Mouse (Mus musculus) hindbrain, embryonic 13.5 days (tissue): ENCODE data around the gene Atp1a1. TPM values are rescaled to one million over a fixed set of nuclear protein-coding genes. Genes with fewer than 3 reads are reported as not detected.
A peak's percentile ranks its signal among the peaks of the same experiment; 100 is the strongest.

Experiments
- ATAC-seq: fragments of 200-750 bp; cut with Nextera tagmentation; 2 replicates; pipeline ENCODE4 v1.8.0; 2017; ENCODE audit warnings: moderate TSS enrichment; ENCODE audit not compliant: low FRiP score
- H3K27ac ChIP-seq: fragments of 300-500 bp; sonication (generic); 2 replicates; pipeline ENCODE4 v1.5.1; 2015; ENCODE audit warnings: inconsistent platforms, mild to moderate bottlenecking, moderate library complexity
- H3K27me3 ChIP-seq: fragments of 300-500 bp; sonication (generic); 2 replicates; pipeline ENCODE4 v1.6.1; 2015; ENCODE audit warnings: mild to moderate bottlenecking, inconsistent platforms
- H3K36me3 ChIP-seq: fragments of 300-500 bp; sonication (generic); 2 replicates; pipeline ENCODE4 v1.6.1; 2015; ENCODE audit warnings: mild to moderate bottlenecking, inconsistent platforms
- H3K4me1 ChIP-seq: fragments of 300-500 bp; sonication (generic); replicated peaks from 2 replicates; pipeline ENCODE4 v1.6.1; 2015; ENCODE audit warnings: inconsistent platforms
- H3K4me2 ChIP-seq: fragments of 300-500 bp; sonication (generic); 2 replicates; pipeline ENCODE4 v1.6.1; 2015; ENCODE audit warnings: inconsistent platforms, mild to moderate bottlenecking, moderate library complexity
- H3K4me3 ChIP-seq: fragments of 300-500 bp; sonication (generic); 2 replicates; pipeline ENCODE4 v1.5.1; 2015; ENCODE audit warnings: mild to moderate bottlenecking, inconsistent platforms
- H3K9ac ChIP-seq: fragments of 300-500 bp; sonication (generic); 2 replicates; pipeline ENCODE4 v1.6.1; 2015; ENCODE audit warnings: mild to moderate bottlenecking, inconsistent platforms
- H3K9me3 ChIP-seq: fragments of 300-500 bp; sonication (generic); 2 replicates; pipeline ENCODE4 v1.6.1; 2016; ENCODE audit warnings: inconsistent platforms
- WGBS: fragments of 180-500 bp; shearing (Covaris S2); methylation state at CpG from one replicate; pipeline ENCODE4 v1.1.7; 2015; 5-methylcytosine and 5-hydroxymethylcytosine counted together
- polyA plus RNA-seq: library from polyadenylated mRNA; unstranded; fragments of >200 nt; fragmentation: Nextera tagmentation; extraction: Ambion mirVana; gene quantifications from 2 replicates; pipeline ENCODE4 v1.2.1, GENCODE M21; 2015

Atp1a1 gene
- polyA plus RNA-seq, 1 experiment from 2014 or later = 50.4 TPM

DNA sequence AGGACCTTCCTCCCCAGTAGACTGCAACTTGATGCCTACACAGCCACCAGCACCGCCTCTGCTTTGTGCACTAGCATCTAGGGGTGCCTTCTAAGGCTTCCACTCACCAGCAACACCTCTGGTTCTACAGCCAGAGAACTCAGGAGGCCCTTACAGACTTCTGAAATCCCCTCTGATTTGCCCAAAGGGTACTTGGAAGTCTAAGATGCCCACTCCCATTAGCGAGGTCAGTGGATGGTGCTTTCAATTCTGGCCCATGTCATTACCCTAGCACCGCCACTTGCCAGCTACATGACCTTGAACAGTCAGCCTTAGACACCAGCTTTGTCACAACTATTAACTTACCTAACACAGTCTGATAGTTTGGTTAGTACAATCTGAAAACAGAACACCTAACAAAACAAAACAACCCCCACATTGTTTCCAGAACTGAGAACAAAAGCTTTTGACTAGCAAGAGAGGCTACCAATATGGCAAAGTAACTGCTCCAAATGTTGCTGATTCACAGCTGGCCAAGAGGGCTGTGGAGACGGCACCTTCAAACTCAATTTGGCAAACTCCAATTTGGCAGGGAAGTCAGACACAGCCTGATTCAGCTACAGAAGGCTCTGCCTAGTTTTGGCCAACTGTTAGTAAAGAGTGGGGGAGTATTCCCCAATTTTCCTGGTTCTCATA, 6.1 kb downstream of the Atp1a1 start:
- WGBS = 81% methylated on average over 4 of the region's 4 CpGs
- 0 out of 2 replicates have a peak overlapping the region, but pooled peaks have one; percentile 23 for H3K27ac ChIP-seq

GRCm38 (mm10) chr3:101597317-101598096, 7.0 kb downstream of the Atp1a1 start:
- Histone ChIP-seq H3K4me3 (no peak overlapping the region), H3K4me2 (no peak overlapping the region), H3K9me3 (no peaks in the 10 kb centered on the region), H3K36me3 (peaks cover 23% of the 10 kb centered on the region), H3K4me1 (peaks cover 87% of the 10 kb centered on the region), H3K27me3 (no peaks in the 10 kb centered on the region), H3K27ac (peak overlapping the region; percentile 23; the same call in 1 of the 2 replicates), H3K9ac (no peak overlapping the region)
- 36% methylated on average over 10 of the region's 10 CpGs for WGBS
- no peak for ATAC-seq

More for the DNA sequence above, 6.1 kb downstream of the Atp1a1 start:
- Histone ChIP-seq H3K9me3 (no peaks in the 10 kb centered on the region), H3K4me1 (peaks cover 88% of the 10 kb centered on the region), H3K4me3 (no peak overlapping the region), H3K27me3 (no peaks in the 10 kb centered on the region), H3K4me2 (peak overlapping the region; percentile 15; the same call in 1 of the 2 replicates), H3K36me3 (peaks cover 17% of the 10 kb centered on the region), H3K9ac (no peak overlapping the region)
- ATAC-seq = no peak

DNA sequence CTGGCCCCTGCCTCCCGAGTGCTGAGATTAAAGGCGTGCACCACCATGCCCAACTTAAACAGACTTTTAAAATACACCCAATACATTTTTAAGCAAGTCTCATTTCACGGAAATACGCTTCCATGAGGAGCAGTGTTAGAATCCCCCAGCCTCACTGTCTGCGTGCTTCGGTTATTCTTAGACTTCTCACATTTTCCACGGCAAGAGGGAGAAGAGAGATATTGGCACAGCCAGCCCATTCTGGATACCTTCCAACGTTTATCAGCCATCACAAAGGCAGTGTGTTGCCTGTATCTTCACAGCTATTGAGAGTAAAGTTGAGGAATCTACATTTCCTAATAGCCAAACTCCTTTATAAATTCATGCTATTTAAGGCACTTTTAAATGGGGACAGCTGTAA, 7.8 kb downstream of the Atp1a1 start:
- Histone ChIP-seq H3K9ac (no peak overlapping the region), H3K9me3 (no peaks in the 10 kb centered on the region), H3K4me3 (no peak overlapping the region), H3K27me3 (no peaks in the 10 kb centered on the region), H3K4me2 (0 out of 2 replicates have a peak overlapping the region, but pooled peaks have one; percentile 2), H3K27ac (peak overlapping the region; percentile 52), H3K36me3 (peaks cover 31% of the 10 kb centered on the region), H3K4me1 (peaks cover 81% of the 10 kb centered on the region)
- ATAC-seq = no peak
- 52% methylated on average over 8 of the region's 8 CpGs for WGBS

DNA sequence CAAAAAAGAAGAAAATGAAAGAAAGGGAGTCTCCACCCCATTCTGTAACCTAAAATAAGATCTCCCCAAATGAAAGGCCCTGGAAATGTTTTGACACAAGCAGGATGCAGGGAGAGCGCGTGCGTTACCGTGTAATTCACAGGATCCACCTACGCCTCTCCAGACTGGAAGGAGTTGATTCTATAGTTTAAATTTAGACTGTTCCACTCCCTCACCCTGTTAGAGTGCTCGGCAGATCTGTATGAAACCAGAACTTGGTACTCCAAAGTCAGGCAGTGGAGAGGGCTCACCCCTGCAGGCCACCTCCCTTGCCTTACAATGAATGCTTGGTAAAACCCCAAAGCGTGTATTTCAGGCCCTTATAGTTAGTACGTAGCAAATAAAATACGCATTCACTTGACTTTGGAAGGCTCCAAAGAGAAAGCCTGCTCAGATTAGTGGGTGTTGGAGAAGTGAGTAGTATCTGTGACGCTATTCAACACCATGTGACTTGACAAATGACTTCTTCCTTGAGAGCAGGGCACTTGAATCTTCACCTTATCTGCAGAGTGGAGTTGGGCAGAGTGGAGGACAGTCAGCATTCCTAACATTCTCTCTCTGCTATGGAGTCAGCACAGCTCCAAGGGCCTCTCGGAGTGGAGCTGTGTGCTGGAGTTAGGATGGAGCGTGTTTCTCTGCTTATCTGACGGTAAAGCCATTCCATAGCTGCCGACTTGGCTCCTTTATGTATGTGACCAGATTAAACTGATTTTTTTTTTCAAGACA, 8.4 kb downstream of the Atp1a1 start:
- Histone ChIP-seq H3K4me1 (peaks cover 75% of the 10 kb centered on the region), H3K9me3 (no peaks in the 10 kb centered on the region), H3K36me3 (peaks cover 37% of the 10 kb centered on the region), H3K27ac (peak overlapping the region; percentile 52), H3K4me2 (0 out of 2 replicates have a peak overlapping the region, but pooled peaks have one; percentile 2), H3K27me3 (no peaks in the 10 kb centered on the region), H3K9ac (no peak overlapping the region), H3K4me3 (no peak overlapping the region)
- no peak for ATAC-seq
- 71% methylated on average over 14 of the region's 14 CpGs for WGBS

DNA sequence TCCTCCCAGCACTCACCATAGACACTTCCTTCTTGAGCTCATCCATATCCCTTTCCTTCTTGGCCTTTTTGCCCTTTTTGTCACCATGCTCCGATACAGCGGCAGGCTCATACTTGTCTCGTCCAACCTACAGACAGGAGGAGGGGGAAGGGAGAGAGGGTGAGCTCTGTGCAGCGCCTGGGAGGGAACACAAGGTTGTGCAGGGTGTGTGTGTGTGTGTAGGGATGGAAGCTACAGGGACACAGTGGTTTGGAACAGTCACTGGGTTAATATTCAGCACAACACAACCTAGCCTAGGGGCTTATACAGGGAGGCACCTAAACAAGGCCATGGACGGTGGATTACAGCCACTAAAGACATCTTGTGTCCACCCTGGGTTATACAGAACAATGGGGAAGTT, 9.5 kb downstream of the Atp1a1 start:
- Histone ChIP-seq H3K4me2 (no peak overlapping the region), H3K9me3 (no peaks in the 10 kb centered on the region), H3K27me3 (no peaks in the 10 kb centered on the region), H3K27ac (no peak overlapping the region), H3K4me1 (peaks cover 64% of the 10 kb centered on the region), H3K9ac (no peak overlapping the region), H3K36me3 (peaks cover 48% of the 10 kb centered on the region), H3K4me3 (no peak overlapping the region)
- WGBS = 72% methylated on average over 5 of the region's 5 CpGs
- ATAC-seq = no peak

DNA sequence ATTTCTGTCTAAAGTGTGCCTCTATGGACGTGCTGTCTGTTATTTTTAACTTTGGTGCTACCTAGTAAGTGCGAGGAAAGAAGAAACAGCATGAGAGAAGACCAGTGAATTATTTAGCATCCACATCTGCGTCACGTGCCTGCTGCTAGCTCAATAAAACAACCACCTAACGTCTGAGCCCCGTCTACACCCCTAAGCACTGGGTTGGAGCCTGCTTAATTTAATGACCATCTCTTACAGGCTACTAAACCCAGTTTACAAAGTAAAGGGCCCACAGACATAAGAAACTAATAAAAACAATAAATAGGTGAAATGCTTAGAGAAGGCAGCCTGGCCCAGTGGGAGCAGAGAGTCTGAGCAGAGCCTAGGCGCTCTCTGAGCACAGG, 11.2 kb downstream of the Atp1a1 start:
- 57% methylated on average over 7 of the region's 7 CpGs for WGBS
- Histone ChIP-seq H3K9ac (no peak overlapping the region), H3K36me3 (peaks cover 65% of the 10 kb centered on the region)

DNA sequence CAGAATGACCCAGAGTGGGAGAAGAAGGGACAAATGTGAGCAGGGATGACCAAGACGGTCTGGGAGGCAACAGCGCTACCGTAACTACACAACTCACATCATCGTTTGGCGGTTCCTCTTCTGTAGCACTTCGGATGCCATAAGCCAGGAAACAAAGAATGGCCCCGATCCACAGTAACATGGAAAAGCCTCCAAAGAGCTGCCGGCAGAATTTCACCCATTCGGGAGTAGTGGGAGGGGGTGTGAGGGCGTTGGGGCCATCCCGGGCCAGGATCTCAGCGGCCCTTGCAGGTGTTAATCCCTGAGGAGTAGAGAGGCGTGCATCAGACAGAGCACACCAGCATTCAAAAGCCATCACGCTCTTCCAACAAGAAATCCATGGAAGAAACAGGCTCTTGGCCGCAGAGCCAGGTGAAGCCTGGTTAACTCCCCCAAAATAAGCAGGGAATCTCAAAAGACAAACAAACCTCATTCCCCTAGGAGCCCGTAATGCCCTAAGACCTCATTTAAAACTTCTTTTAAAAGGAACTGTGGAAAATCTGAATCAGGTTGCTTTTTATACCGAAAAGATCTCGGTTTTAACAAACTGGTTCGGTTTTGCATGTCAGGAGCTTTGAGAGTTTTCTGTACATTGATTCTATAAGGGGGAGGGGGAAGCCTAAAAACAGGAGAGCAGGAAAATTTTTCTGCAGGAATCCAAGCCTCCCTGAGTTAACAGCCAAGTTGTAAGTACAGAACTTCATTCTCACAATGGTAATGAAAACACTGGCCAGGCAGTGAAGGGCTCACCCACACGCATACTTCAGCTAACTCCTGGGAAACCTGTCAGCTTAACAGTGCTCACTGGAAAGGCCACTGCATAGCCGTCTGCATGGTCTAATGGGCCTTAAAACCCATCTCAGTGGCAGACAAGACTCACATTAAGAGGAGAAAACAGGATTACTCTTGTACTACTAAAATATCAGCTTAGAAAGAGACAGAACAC, 11.9 kb downstream of the Atp1a1 start:
- peak; percentile 73 for ATAC-seq
- Histone ChIP-seq H3K4me2 (no peak overlapping the region), H3K4me1 (peaks cover 40% of the 10 kb centered on the region), H3K9me3 (no peaks in the 10 kb centered on the region), H3K9ac (no peak overlapping the region; the same call in 1 of the 2 replicates), H3K27me3 (no peaks in the 10 kb centered on the region), H3K36me3 (peaks cover 72% of the 10 kb centered on the region), H3K4me3 (no peak overlapping the region), H3K27ac (peak overlapping the region; percentile 71)
- 72% methylated on average over 21 of the region's 21 CpGs for WGBS

More for the DNA sequence above, 11.2 kb downstream of the Atp1a1 start:
- no peaks in the 10 kb centered on the region for H3K9me3 ChIP-seq
- no peaks in the 10 kb centered on the region for H3K27me3 ChIP-seq
- ATAC-seq = no peak
- H3K4me3 ChIP-seq = no peak overlapping the region
- H3K27ac ChIP-seq = peak overlapping the region; percentile 71
- H3K4me1 ChIP-seq = peaks cover 47% of the 10 kb centered on the region
- H3K4me2 ChIP-seq = no peak overlapping the region

- no peak overlapping the region for H3K9ac ChIP-seq
- H3K27ac ChIP-seq = no peak overlapping the region
- H3K27me3 ChIP-seq = no peaks in the 10 kb centered on the region
- WGBS = 97% methylated on average over 16 of the region's 16 CpGs
- no peak overlapping the region for H3K4me2 ChIP-seq
- H3K36me3 ChIP-seq = peaks cover 93% of the 10 kb centered on the region
- peaks cover 22% of the 10 kb centered on the region for H3K4me1 ChIP-seq
- H3K4me3 ChIP-seq = no peak overlapping the region
- ATAC-seq = no peak
- no peaks in the 10 kb centered on the region for H3K9me3 ChIP-seq
These were observed 14.1 kb downstream of the Atp1a1 start for GRCm38 (mm10) chr3:101590380-101590779.

GRCm38 (mm10) chr3:101588299-101588698, 16.2 kb downstream of the Atp1a1 start:
- no peak overlapping the region for H3K4me3 ChIP-seq
- peaks cover 9% of the 10 kb centered on the region for H3K4me1 ChIP-seq
- no peak overlapping the region for H3K9ac ChIP-seq
- H3K36me3 ChIP-seq = peaks cover 95% of the 10 kb centered on the region
- no peaks in the 10 kb centered on the region for H3K27me3 ChIP-seq
- ATAC-seq = no peak
- WGBS = 90% methylated on average over 7 of the region's 7 CpGs
- no peak overlapping the region for H3K27ac ChIP-seq
- no peaks in the 10 kb centered on the region for H3K9me3 ChIP-seq
- H3K4me2 ChIP-seq = no peak overlapping the region

DNA sequence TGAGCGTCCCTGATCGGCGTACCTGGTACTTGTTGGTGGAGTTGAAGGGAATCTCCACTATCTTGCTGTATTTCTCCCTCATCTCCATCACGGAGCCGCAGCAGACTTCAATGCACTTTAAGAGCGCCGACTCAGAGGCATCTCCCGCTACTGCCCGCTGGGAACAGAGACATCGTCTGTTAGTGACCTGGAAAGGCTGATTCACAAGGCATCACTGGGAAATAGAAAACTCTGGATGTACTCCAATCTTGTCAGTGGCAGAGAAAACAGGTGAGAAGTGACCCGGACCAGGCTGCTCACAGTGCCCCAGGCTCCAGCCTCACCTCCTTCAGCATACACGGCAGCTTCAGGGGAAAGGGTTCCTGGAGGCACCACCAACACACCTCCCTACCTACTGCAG, 17.7 kb downstream of the Atp1a1 start:
- ATAC-seq = no peak

DNA sequence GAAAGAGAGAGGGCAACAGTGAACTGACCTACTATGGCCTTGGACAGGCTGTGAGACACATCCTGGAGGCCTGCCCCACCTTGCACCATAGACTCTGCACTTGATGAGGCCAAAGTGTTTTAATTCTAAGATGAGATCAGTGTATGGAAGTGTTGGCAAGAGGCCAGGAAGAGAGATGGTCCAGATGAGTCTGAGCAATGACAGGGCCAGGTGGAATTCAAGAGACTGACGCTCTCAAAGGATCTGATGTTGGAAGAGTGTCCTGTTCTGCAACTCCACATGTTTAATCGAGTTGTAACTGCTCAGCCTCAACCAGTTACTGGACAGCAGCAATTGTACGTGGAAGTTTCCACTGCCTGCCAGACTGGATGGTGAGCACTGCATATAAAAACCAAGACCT, 26.4 kb downstream of the Atp1a1 start:
- no peaks in the 10 kb centered on the region for H3K9me3 ChIP-seq
- ATAC-seq = no peak
- H3K27ac ChIP-seq = no peak overlapping the region
- H3K36me3 ChIP-seq = peaks cover 88% of the 10 kb centered on the region
- peaks cover 15% of the 10 kb centered on the region for H3K4me1 ChIP-seq
- H3K9ac ChIP-seq = no peak overlapping the region
- no peaks in the 10 kb centered on the region for H3K27me3 ChIP-seq
- no peak overlapping the region for H3K4me3 ChIP-seq
- WGBS = 87% methylated on average over 3 of the region's 3 CpGs
- no peak overlapping the region for H3K4me2 ChIP-seq

More for the DNA sequence above, 17.7 kb downstream of the Atp1a1 start:
- Histone ChIP-seq H3K9ac (no peak overlapping the region), H3K9me3 (no peaks in the 10 kb centered on the region), H3K4me2 (no peak overlapping the region), H3K27ac (no peak overlapping the region), H3K4me3 (no peak overlapping the region), H3K4me1 (no peaks in the 10 kb centered on the region), H3K27me3 (no peaks in the 10 kb centered on the region), H3K36me3 (peaks cover 98% of the 10 kb centered on the region)
- WGBS = 94% methylated on average over 12 of the region's 12 CpGs
